Mouse (Mus musculus): Measurements from ENCODE around the gene Sumf2.

Sumf2 gene

DNA sequence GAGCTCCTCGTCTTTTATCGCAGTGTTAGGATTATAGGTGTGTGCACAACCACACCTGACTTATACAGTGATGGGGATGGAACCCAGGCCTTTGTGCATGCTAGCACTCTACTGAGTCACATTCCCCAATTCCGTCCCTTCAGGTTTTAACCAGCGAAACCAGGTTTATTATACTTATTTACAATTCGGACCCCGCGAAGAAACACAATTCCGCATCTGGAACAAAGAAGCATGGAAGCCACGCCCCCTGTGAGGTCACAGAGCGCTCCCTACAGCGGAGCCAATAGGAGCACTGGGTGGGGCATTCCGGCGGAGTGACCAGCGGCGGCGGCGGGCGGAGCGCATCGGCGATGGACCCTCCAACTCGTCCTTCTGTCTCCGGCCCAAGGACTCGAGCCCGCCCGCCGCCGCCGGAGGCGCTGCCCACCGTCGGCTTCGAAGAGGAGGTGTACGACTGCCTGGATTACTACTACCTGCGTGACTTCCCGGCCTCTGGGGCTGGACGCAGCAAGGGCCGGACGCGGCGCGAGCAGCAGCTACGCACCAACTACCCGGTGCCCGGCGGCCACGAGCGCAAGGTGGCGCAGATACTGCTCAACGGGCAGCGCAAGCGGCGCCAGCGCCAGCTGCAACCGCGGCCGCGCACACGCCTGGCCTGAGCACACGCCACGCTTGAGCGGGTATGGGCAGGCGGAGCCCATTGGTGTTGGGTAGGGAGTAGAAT, 61.6 kb downstream of the Sumf2 start, which contains the start of gene Nupr1l:
Nupr1l (plus strand) TSS at position 299 of the 724 bp plus-strand sequence.
- peak; percentile 71 for DNase-seq (ENCODE audit: low spot score)

DNA sequence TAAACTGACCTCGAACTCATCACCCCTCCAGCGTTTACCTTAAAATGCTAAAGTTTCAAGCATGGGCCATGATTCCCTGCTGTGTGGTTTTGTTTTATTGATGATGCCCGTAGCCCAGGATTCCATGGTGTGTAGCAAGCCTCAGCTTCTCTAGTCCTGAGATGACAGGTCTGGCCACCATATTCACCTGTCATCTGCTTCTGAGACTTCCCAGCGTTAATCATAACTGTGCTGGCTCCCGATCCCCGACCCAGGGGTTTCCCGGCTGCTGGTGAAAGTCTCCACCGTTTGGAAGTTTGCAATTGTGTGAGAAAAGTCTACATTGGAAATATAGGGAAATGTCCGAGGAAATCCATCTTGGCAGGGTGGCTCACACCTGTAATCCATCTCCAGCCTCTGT, 62.4 kb downstream of the Sumf2 start:
- DNase-seq (ENCODE audit: low spot score), result no peak

DNA sequence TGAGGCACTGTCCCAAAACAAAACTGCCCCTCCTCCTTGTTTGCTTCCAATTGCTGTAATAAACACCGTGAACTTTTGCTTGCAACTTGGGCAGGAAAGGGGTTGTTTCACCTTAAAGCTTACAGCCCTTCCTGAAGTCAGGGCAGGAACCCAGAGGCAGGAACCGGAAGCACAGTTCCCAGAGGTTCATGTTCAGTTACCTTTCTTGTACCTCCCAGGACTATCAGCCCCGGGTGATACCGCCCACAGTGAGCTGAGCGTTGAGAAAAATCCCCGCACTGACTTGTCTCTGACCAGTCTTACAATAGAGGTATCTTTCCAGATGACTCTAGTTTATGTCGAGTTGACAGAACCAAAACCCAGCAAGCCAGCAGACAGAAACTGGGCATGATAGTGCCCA, 62.8 kb downstream of the Sumf2 start:
- DNase-seq (ENCODE audit: low spot score), result no peak
